Mouse (Mus musculus): ENCODE results near the gene Timp2.

Timp2 gene

GRCm38 (mm10) chr11:118368330-118368729, 12.8 kb upstream of the Timp2 start:
- no peak for DNase-seq

GRCm38 (mm10) chr11:118366559-118366958, 11.0 kb upstream of the Timp2 start:
- no peak for DNase-seq

- no peak for DNase-seq
Measured at GRCm38 (mm10) chr11:118366108-118366507, 10.6 kb upstream of the Timp2 start.

GRCm38 (mm10) chr11:118365171-118365570, 9.6 kb upstream of the Timp2 start:
- no peak for DNase-seq

GRCm38 (mm10) chr11:118364021-118364420, 8.5 kb upstream of the Timp2 start:
- no peak for DNase-seq

GRCm38 (mm10) chr11:118362971-118363518, 7.5 kb upstream of the Timp2 start:
- no peak for DNase-seq

GRCm38 (mm10) chr11:118362501-118362900, 7.0 kb upstream of the Timp2 start:
- no peak for DNase-seq

- DNase-seq = no peak
Measured at GRCm38 (mm10) chr11:118360907-118361341, 5.4 kb upstream of the Timp2 start.

- no peak for DNase-seq
Measured at GRCm38 (mm10) chr11:118360491-118360890, 5.0 kb upstream of the Timp2 start.

GRCm38 (mm10) chr11:118355205-118355604, 335 bp downstream of the Timp2 start:
- peak; percentile 75 for DNase-seq

GRCm38 (mm10) chr11:118354636-118355191, 826 bp downstream of the Timp2 start:
- DNase-seq = peak; percentile 23

GRCm38 (mm10) chr11:118349494-118349893, 6.0 kb downstream of the Timp2 start:
- no peak for DNase-seq

GRCm38 (mm10) chr11:118348877-118349276, 6.7 kb downstream of the Timp2 start:
- DNase-seq = no peak

- DNase-seq = no peak
Measured at GRCm38 (mm10) chr11:118348419-118348818, 7.1 kb downstream of the Timp2 start.

- no peak for DNase-seq
Measured at GRCm38 (mm10) chr11:118347911-118348310, 7.6 kb downstream of the Timp2 start.

GRCm38 (mm10) chr11:118347391-118347790, 8.1 kb downstream of the Timp2 start:
- no peak for DNase-seq

- no peak for DNase-seq
Measured at GRCm38 (mm10) chr11:118346395-118347096, 9.0 kb downstream of the Timp2 start.

- DNase-seq = no peak
Measured at GRCm38 (mm10) chr11:118345693-118346092, 9.8 kb downstream of the Timp2 start.

- no peak for DNase-seq
Measured at GRCm38 (mm10) chr11:118343629-118344028, 11.9 kb downstream of the Timp2 start.

GRCm38 (mm10) chr11:118342400-118342981, 13.0 kb downstream of the Timp2 start, which contains the start of gene Cep295nl:
Gene Cep295nl, minus strand, starts transcription at chr11:118342500.
- no peak for DNase-seq

- no peak for DNase-seq
Measured at GRCm38 (mm10) chr11:118337491-118338168, 17.9 kb downstream of the Timp2 start.

- DNase-seq = no peak
Measured at GRCm38 (mm10) chr11:118333431-118333830, 22.1 kb downstream of the Timp2 start.

- DNase-seq = no peak
Measured at GRCm38 (mm10) chr11:118332376-118332775, 23.2 kb downstream of the Timp2 start.
